Mouse (Mus musculus): ENCODE measurements around the gene Exoc3. TPM values are rescaled to one million over a fixed set of nuclear protein-coding genes. Genes with fewer than 3 reads are reported as not detected.

The Exoc3 gene
- total RNA-seq, 1 experiment, result 28.8 TPM

GRCm38 (mm10) chr13:74145983-74146622 lies 62.4 kb downstream of the Exoc3 start:
- Histone ChIP-seq H3K4me3 (ENCODE audit: insufficient read depth in 1 of 2, low read depth in 1 of 2, low read length in 2 of 2, poor library complexity in 1 of 2, severe bottlenecking in 1 of 2) (no peak overlapping the region), H3K9me3 (ENCODE audit: control insufficient read depth, insufficient read depth, low read depth, low read length) (no peaks in the 10 kb centered on the region), H3K4me1 (ENCODE audit: control insufficient read depth in 2 of 2, insufficient read depth in 2 of 2, low read length in 2 of 2, poor library complexity in 1 of 2) (no peaks in the 10 kb centered on the region), H3K36me3 (ENCODE audit: control insufficient read depth, insufficient read depth, low read length, poor library complexity, severe bottlenecking) (no peaks in the 10 kb centered on the region), H3K27ac (ENCODE audit: insufficient read depth, low read depth, low read length, poor library complexity, severe bottlenecking) (no peak overlapping the region), H3K9ac (ENCODE audit: insufficient read depth, low read depth, low read length, poor library complexity, severe bottlenecking) (no peak overlapping the region)
- TF ChIP-seq ZC3H11A (IDR thresholded peaks at IDR 0.05; ENCODE audit: borderline replicate concordance, low read depth, low read length) (no peak), ZNF384 (IDR thresholded peaks at IDR 0.05; ENCODE audit: low read depth, low read length) (no peak), CHD2 (IDR thresholded peaks at IDR 0.05; ENCODE audit: low read depth, low read length) (no peak), MAFK (IDR thresholded peaks at IDR 0.05; ENCODE audit: insufficient read depth, low read depth, low read length) (no peak), HCFC1 (IDR thresholded peaks at IDR 0.05; ENCODE audit: borderline replicate concordance, insufficient read depth, low read length) (no peak)
- in situ Hi-C loops (cut with MboI; ENCODE audit: low sequenced_read_pairs in 2 of 2, unreplicated experiment in 2 of 2), result no loop called here
- no peak for DNase-seq (ENCODE audit: low read depth, low spot score)

GRCm38 (mm10) chr13:74144120-74144884 lies 64.2 kb downstream of the Exoc3 start:
- no peaks in the 10 kb centered on the region for H3K9me3 ChIP-seq (ENCODE audit: control insufficient read depth, insufficient read depth, low read depth, low read length)
- no peak overlapping the region for H3K9ac ChIP-seq (ENCODE audit: insufficient read depth, low read depth, low read length, poor library complexity, severe bottlenecking)
- no peaks in the 10 kb centered on the region for H3K36me3 ChIP-seq (ENCODE audit: control insufficient read depth, insufficient read depth, low read length, poor library complexity, severe bottlenecking)
- DNase-seq (ENCODE audit: low read depth, low spot score), result no peak
- no peak overlapping the region for H3K4me3 ChIP-seq (ENCODE audit: insufficient read depth in 1 of 2, low read depth in 1 of 2, low read length in 2 of 2, poor library complexity in 1 of 2, severe bottlenecking in 1 of 2)
- no peak overlapping the region for H3K27ac ChIP-seq (ENCODE audit: insufficient read depth, low read depth, low read length, poor library complexity, severe bottlenecking)
- H3K4me1 ChIP-seq (ENCODE audit: control insufficient read depth in 2 of 2, insufficient read depth in 2 of 2, low read length in 2 of 2, poor library complexity in 1 of 2), result no peaks in the 10 kb centered on the region
- in situ Hi-C loops (cut with MboI; ENCODE audit: low sequenced_read_pairs in 2 of 2, unreplicated experiment in 2 of 2), result no loop called here
- TF ChIP-seq HCFC1 (IDR thresholded peaks at IDR 0.05; ENCODE audit: borderline replicate concordance, insufficient read depth, low read length) (no peak), CHD2 (IDR thresholded peaks at IDR 0.05; ENCODE audit: low read depth, low read length) (no peak), ZC3H11A (IDR thresholded peaks at IDR 0.05; ENCODE audit: borderline replicate concordance, low read depth, low read length) (no peak), ZNF384 (IDR thresholded peaks at IDR 0.05; ENCODE audit: low read depth, low read length) (no peak), MAFK (IDR thresholded peaks at IDR 0.05; ENCODE audit: insufficient read depth, low read depth, low read length) (no peak)

- TF ChIP-seq ZC3H11A (IDR thresholded peaks at IDR 0.05; ENCODE audit: borderline replicate concordance, low read depth, low read length), result no peak
- no peak for TF ChIP-seq CHD2 (IDR thresholded peaks at IDR 0.05; ENCODE audit: low read depth, low read length)
- TF ChIP-seq ZNF384 (IDR thresholded peaks at IDR 0.05; ENCODE audit: low read depth, low read length), result no peak
- no peak for TF ChIP-seq MAFK (IDR thresholded peaks at IDR 0.05; ENCODE audit: insufficient read depth, low read depth, low read length)
- no peak for TF ChIP-seq HCFC1 (IDR thresholded peaks at IDR 0.05; ENCODE audit: borderline replicate concordance, insufficient read depth, low read length)
- Histone ChIP-seq H3K27ac (ENCODE audit: insufficient read depth, low read depth, low read length, poor library complexity, severe bottlenecking) (no peak overlapping the region), H3K9ac (ENCODE audit: insufficient read depth, low read depth, low read length, poor library complexity, severe bottlenecking) (no peak overlapping the region), H3K36me3 (ENCODE audit: control insufficient read depth, insufficient read depth, low read length, poor library complexity, severe bottlenecking) (no peaks in the 10 kb centered on the region), H3K4me1 (ENCODE audit: control insufficient read depth in 2 of 2, insufficient read depth in 2 of 2, low read length in 2 of 2, poor library complexity in 1 of 2) (no peaks in the 10 kb centered on the region), H3K4me3 (ENCODE audit: insufficient read depth in 1 of 2, low read depth in 1 of 2, low read length in 2 of 2, poor library complexity in 1 of 2, severe bottlenecking in 1 of 2) (no peak overlapping the region), H3K9me3 (ENCODE audit: control insufficient read depth, insufficient read depth, low read depth, low read length) (no peaks in the 10 kb centered on the region)
- in situ Hi-C loops (cut with MboI; ENCODE audit: low sequenced_read_pairs in 2 of 2, unreplicated experiment in 2 of 2), result no loop called here
- no peak for DNase-seq (ENCODE audit: low read depth, low spot score)
Observed at GRCm38 (mm10) chr13:74143282-74143681, 65.2 kb downstream of the Exoc3 start.

- TF ChIP-seq MAFK (IDR thresholded peaks at IDR 0.05; ENCODE audit: insufficient read depth, low read depth, low read length), result no peak
- H3K27ac ChIP-seq (ENCODE audit: insufficient read depth, low read depth, low read length, poor library complexity, severe bottlenecking), result no peak overlapping the region
- in situ Hi-C loops (cut with MboI; ENCODE audit: low sequenced_read_pairs in 2 of 2, unreplicated experiment in 2 of 2), result no loop called here
- H3K4me3 ChIP-seq (ENCODE audit: insufficient read depth in 1 of 2, low read depth in 1 of 2, low read length in 2 of 2, poor library complexity in 1 of 2, severe bottlenecking in 1 of 2), result no peak overlapping the region
- no peaks in the 10 kb centered on the region for H3K4me1 ChIP-seq (ENCODE audit: control insufficient read depth in 2 of 2, insufficient read depth in 2 of 2, low read length in 2 of 2, poor library complexity in 1 of 2)
- H3K36me3 ChIP-seq (ENCODE audit: control insufficient read depth, insufficient read depth, low read length, poor library complexity, severe bottlenecking), result no peaks in the 10 kb centered on the region
- no peaks in the 10 kb centered on the region for H3K9me3 ChIP-seq (ENCODE audit: control insufficient read depth, insufficient read depth, low read depth, low read length)
- no peak overlapping the region for H3K9ac ChIP-seq (ENCODE audit: insufficient read depth, low read depth, low read length, poor library complexity, severe bottlenecking)
- DNase-seq (ENCODE audit: low read depth, low spot score), result no peak
Observed at GRCm38 (mm10) chr13:74140793-74141192, 67.7 kb downstream of the Exoc3 start.

Measured in ES-E14 (cell line).